Mouse (Mus musculus) kidney, postnatal 0 days (tissue): ENCODE measurements around the gene Itga1. TPM values are rescaled to one million over a fixed set of nuclear protein-coding genes. Genes with fewer than 3 reads are reported as not detected.

ENCODE experiments used
- ATAC-seq: fragments of 200-750 bp; cut with Nextera tagmentation; replicated peaks from 2 replicates; pipeline ENCODE4 v1.8.0; 2017; ENCODE audit warnings: low read depth, moderate number of reproducible peaks, moderate TSS enrichment, moderate library complexity; ENCODE audit not compliant: low FRiP score
- DNase-seq: peaks from one replicate; pipeline ENCODE4 v3.0.0-alpha.2; 2016; ENCODE audit warnings: low spot score
- H3K27ac ChIP-seq: fragments of 300-500 bp; sonication (generic); 2 replicates; pipeline ENCODE4 v1.5.1; 2014; ENCODE audit warnings: mild to moderate bottlenecking
- H3K27me3 ChIP-seq: fragments of 300-500 bp; sonication (generic); 2 replicates; pipeline ENCODE4 v1.6.1; 2014; ENCODE audit warnings: low read length, mixed read lengths; ENCODE audit not compliant: insufficient read depth
- H3K36me3 ChIP-seq: fragments of 300-500 bp; sonication (generic); 2 replicates; pipeline ENCODE4 v1.6.1; 2014; ENCODE audit warnings: low read length, mixed read lengths; ENCODE audit not compliant: insufficient read depth
- H3K4me1 ChIP-seq: fragments of 300-500 bp; sonication (generic); replicated peaks from 2 replicates; pipeline ENCODE4 v1.6.1; 2014; ENCODE audit warnings: antibody characterized with exemption, low read length, mixed read lengths; ENCODE audit not compliant: insufficient read depth
- H3K4me2 ChIP-seq: fragments of 300-500 bp; sonication (generic); 2 replicates; pipeline ENCODE4 v1.6.1; 2014; ENCODE audit warnings: mild to moderate bottlenecking, low read length, moderate library complexity, mixed read lengths
- H3K4me3 ChIP-seq: fragments of 300-500 bp; sonication (generic); replicated peaks from 2 replicates; pipeline ENCODE4 v1.5.1; 2014; ENCODE audit warnings: low read depth, low read length
- H3K9ac ChIP-seq: fragments of 300-500 bp; sonication (generic); 2 replicates; pipeline ENCODE4 v1.6.1; 2014; ENCODE audit warnings: low read depth, low read length
- H3K9me3 ChIP-seq: fragments of 300-500 bp; sonication (generic); replicated peaks from 2 replicates; pipeline ENCODE4 v1.6.1; 2016; ENCODE audit warnings: low read length, inconsistent platforms, mixed read lengths
- CTCF ChIP-seq: IDR thresholded peaks from 2 replicates; pipeline ENCODE4 v1.5.1; 2016; ENCODE audit warnings: antibody characterized with exemption, low read depth, mild to moderate bottlenecking, moderate library complexity
- WGBS: fragments of 180-500 bp; shearing (Covaris S2); extraction: QIAGEN DNeasy Blood & Tissue Kit; methylation state at CpG from one replicate; pipeline ENCODE4 v1.1.7; 2014; 5-methylcytosine and 5-hydroxymethylcytosine counted together
- polyA plus RNA-seq: library from polyadenylated mRNA; unstranded; fragments of >200 nt; fragmentation: Nextera tagmentation; extraction: Ambion mirVana; gene quantifications from 2 replicates; pipeline ENCODE4 v1.2.1, GENCODE M21; 2015

Gene Itga1
- 27.1 and 29.4 TPM in 2 replicates for polyA plus RNA-seq

DNA sequence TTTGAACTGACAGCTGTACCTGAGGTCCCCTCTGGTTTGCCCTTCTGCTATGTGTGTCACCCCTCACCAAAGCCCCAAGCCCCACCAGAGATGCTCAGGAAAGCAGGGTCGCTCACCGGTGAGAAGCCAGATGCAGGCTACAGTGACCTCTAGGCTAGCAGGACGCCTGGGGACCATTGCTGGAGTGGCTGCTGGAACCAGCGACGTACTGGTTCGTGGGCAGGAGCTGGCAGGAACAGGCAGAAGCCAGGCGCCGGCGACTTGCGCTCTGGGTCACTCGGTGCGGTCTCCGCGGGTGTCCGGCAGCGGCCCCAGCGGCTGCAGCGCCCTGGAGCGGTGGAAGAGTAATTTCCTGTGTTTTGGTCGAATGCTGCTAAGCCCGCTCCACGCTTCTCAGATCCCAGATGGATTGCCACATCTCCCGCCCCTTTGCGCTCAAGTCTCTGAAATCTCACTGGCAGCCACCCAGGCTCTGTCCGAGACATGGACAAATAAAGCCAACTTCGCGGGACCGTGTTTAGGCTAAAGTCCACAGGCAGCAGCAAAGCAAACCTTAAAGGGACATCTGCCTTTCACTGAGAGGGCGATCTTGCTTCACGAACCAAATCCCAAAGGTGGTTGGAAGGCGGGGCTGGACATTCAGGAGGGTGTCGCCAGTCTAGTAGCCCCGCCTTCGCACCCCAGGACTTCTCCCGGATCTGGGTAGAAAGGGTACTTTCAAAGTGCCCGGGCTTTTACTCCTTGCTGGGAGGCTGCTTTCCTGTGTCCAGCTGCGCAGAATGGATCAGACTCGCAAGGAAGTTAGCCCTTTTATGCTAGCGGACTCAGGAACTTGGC, at the start of gene Itga1, which contains the start of gene Gm49395:
Itga1 (minus strand) TSS at position 610 of the 837 bp plus-strand sequence.
Gm49395 (minus strand) TSS at position 567 of the 837 bp plus-strand sequence.
- H3K27me3 ChIP-seq = no peaks in the 10 kb centered on the region
- H3K9ac ChIP-seq = peak within 1 kb of the TSS; percentile 81
- H3K4me2 ChIP-seq = peak within 1 kb of the TSS; percentile 81
- H3K36me3 ChIP-seq = no peaks in the 10 kb centered on the region
- peak within 1 kb of the TSS; percentile 95 for H3K27ac ChIP-seq
- under 1% methylated on average over 39 of the region's 39 CpGs for WGBS
- no peaks in the 10 kb centered on the region for H3K4me1 ChIP-seq
- no peaks in the 10 kb centered on the region for H3K9me3 ChIP-seq
- peak within 1 kb of the TSS; percentile 79 for H3K4me3 ChIP-seq
- peak; percentile 55 for TF ChIP-seq CTCF
- ATAC-seq (peak; percentile 93), DNase-seq (peak; percentile 96)

DNA sequence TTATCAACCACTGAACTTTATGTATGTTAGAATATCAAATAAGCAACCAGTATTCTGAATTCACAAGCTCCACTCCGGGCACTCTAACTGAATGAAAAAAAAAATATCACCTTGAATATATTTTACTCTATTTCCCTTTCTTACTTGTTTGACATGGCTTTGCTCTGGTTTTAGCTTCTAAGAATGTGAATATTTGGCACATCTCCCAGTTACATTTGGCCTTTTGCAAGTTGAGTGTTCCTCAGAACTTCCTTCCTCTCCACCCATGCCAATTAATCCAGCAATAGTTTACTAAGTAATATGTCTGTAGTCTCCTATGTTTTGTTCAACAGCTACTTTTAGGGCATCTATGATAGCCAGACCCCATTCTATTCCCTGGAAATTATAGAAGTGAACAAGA, 48.8 kb upstream of the Itga1 start:
- no peaks in the 10 kb centered on the region for H3K36me3 ChIP-seq
- no peak overlapping the region for H3K27ac ChIP-seq
- no peaks in the 10 kb centered on the region for H3K9me3 ChIP-seq
- no peak for TF ChIP-seq CTCF
- DNase-seq (peak; percentile 67), ATAC-seq (no peak)
- no peaks in the 10 kb centered on the region for H3K27me3 ChIP-seq
- 72% methylated on average over 1 of the region's 1 CpGs for WGBS
- no peak overlapping the region for H3K4me3 ChIP-seq
- no peak overlapping the region for H3K9ac ChIP-seq
- no peak overlapping the region for H3K4me2 ChIP-seq
- H3K4me1 ChIP-seq = no peaks in the 10 kb centered on the region

DNA sequence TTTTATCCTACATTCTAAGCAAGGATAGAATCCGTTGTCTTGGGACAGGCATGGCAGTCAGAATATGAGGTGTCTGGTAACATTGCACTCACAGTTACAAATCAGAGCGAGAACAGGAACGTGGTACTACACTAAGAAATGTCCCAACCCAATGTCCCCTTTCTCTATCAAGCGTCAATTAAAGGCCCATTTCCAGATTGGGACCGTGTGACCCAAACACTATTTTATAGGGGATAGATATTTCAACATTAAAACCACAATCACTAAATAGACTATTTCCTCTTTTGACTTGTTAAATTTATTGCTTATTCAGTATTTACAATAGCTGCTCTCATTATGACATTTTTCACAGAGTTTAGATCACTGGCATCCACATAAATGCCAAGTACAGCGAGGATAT, 48.1 kb upstream of the Itga1 start:
- Histone ChIP-seq H3K27ac (no peak overlapping the region), H3K4me2 (no peak overlapping the region), H3K4me1 (no peaks in the 10 kb centered on the region), H3K4me3 (no peak overlapping the region), H3K36me3 (no peaks in the 10 kb centered on the region), H3K9me3 (no peaks in the 10 kb centered on the region), H3K27me3 (no peaks in the 10 kb centered on the region), H3K9ac (no peak overlapping the region)
- no peak for TF ChIP-seq CTCF
- 79% methylated on average over 6 of the region's 6 CpGs for WGBS
- DNase-seq (no peak), ATAC-seq (no peak)

DNA sequence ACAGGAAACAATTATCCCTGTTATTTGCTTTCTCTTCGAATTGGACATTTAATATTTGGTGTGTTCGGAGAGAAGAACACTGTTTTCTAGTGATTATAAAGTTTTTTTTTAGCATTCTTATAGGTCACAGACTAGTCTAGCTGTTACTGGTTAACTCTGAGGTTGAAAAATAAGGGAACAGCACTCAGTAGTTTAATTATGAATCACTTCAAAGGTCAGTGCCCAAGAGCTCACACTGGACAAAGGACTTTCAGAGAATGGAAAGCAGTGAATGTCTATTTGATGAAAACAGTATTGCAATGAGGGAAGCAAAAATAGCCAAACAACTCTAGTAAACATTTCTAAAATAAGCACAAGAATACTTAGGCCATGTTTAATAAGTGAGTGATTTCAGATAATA, 41.8 kb upstream of the Itga1 start:
- Histone ChIP-seq H3K4me3 (no peak overlapping the region), H3K9me3 (no peaks in the 10 kb centered on the region), H3K9ac (no peak overlapping the region), H3K27me3 (no peaks in the 10 kb centered on the region), H3K36me3 (no peaks in the 10 kb centered on the region), H3K4me1 (no peaks in the 10 kb centered on the region), H3K27ac (no peak overlapping the region), H3K4me2 (no peak overlapping the region)
- no peak; the same call in 1 of the 2 replicates for ATAC-seq
- peak; percentile 30 for DNase-seq
- TF ChIP-seq CTCF = no peak
- WGBS = 75% methylated on average over 2 of the region's 2 CpGs

DNA sequence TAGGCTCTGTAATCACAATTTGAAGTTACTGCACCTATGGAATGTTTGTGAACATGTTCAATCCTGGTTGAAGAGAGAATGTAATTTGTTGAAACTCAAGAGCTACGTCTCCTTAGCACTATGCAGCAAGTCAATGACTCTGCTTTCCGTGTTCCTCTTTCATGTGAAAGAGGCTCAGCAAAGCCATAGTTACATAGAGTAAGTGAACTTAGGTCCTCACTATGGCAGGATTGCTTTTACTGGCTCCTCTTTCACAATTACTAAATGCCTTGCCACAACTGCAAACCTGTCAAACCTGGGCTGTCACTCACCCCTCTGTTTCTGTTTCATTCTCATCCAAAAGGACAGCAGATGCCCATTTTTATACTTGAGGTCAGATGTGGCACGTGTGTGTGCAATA, 40.3 kb upstream of the Itga1 start:
- ATAC-seq (no peak), DNase-seq (no peak)
- TF ChIP-seq CTCF = no peak
- Histone ChIP-seq H3K4me2 (no peak overlapping the region), H3K9me3 (no peaks in the 10 kb centered on the region), H3K4me1 (no peaks in the 10 kb centered on the region), H3K9ac (no peak overlapping the region), H3K27me3 (no peaks in the 10 kb centered on the region), H3K27ac (no peak overlapping the region), H3K36me3 (no peaks in the 10 kb centered on the region), H3K4me3 (no peak overlapping the region)
- 92% methylated on average over 3 of the region's 3 CpGs for WGBS

DNA sequence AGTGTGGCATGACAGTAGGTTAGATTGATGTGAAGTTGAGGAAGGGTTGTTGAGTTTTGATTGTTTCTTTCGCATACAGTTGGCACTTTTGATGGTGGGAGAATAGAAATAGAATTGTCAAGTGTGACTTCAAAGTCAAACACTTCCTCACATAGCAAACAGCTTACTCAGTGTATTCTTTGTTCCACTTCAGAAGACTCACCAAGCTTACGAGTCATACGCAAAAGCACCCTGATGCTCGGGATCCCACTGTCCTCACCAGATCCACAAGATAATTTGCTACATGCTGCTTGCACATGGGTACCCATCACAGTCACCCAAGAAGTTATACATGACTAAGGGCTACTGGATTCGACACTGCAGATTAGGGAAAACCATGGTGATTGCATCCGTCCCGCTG, 36.7 kb upstream of the Itga1 start:
- no peaks in the 10 kb centered on the region for H3K27me3 ChIP-seq
- TF ChIP-seq CTCF = no peak

DNA sequence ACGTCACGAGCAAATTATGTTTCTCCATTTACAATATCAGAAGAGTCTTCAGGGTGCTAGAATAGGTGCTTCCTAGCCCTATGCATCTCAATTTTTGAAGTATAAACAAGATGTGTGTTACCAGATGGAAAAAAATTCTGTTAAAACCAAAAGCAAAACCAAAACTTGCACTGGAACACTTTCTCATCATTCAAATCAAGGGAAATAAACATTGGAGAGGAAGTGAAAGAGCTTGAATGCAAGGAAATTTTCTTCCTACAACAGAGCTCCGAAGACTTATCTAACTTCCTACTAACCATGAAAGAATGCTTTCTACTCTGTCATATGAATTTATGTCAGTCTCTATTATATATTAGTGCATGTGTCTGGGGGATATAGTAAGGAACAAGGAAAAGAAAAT, 35.0 kb upstream of the Itga1 start:
- Histone ChIP-seq H3K36me3 (no peaks in the 10 kb centered on the region), H3K9me3 (no peaks in the 10 kb centered on the region), H3K27me3 (no peaks in the 10 kb centered on the region), H3K4me3 (no peak overlapping the region), H3K9ac (no peak overlapping the region), H3K4me1 (no peaks in the 10 kb centered on the region), H3K27ac (no peak overlapping the region), H3K4me2 (no peak overlapping the region)
- DNase-seq = peak; percentile 46
- TF ChIP-seq CTCF = no peak
- 80% methylated on average over 3 of the region's 3 CpGs for WGBS
- no peak for ATAC-seq

More for the DNA sequence above, 36.7 kb upstream of the Itga1 start:
- no peak overlapping the region for H3K27ac ChIP-seq
- H3K4me3 ChIP-seq = no peak overlapping the region
- DNase-seq (no peak), ATAC-seq (no peak)
- no peaks in the 10 kb centered on the region for H3K36me3 ChIP-seq
- no peak overlapping the region for H3K4me2 ChIP-seq
- 91% methylated on average over 7 of the region's 7 CpGs for WGBS
- no peaks in the 10 kb centered on the region for H3K9me3 ChIP-seq
- H3K9ac ChIP-seq = no peak overlapping the region
- no peaks in the 10 kb centered on the region for H3K4me1 ChIP-seq
